Mouse (Mus musculus) olfactory bulb, adult 2 months (tissue): ENCODE results near the gene Kdsr. TPM values are rescaled to one million over a fixed set of nuclear protein-coding genes. Genes with fewer than 3 reads are reported as not detected.

Experiments
- H3K27ac ChIP-seq: fragments of 200-500 bp; 2 replicates; pipeline ENCODE4 v1.5.1; 2012; ENCODE audit warnings: low read depth, low read length; ENCODE audit not compliant: insufficient read depth
- H3K4me1 ChIP-seq: fragments of 200-500 bp; 2 replicates; pipeline ENCODE4 v1.6.1; 2012; ENCODE audit warnings: low read length; ENCODE audit not compliant: control insufficient read depth, insufficient read depth
- H3K4me3 ChIP-seq: fragments of 200-500 bp; 2 replicates; pipeline ENCODE4 v1.5.1; 2012; ENCODE audit warnings: mild to moderate bottlenecking, low read depth, low read length, moderate library complexity; ENCODE audit not compliant: insufficient read depth
- CTCF ChIP-seq: fragments of 200-500 bp; IDR thresholded peaks from 2 replicates; pipeline ENCODE4 v1.5.1; 2012; ENCODE audit warnings: low read depth, mild to moderate bottlenecking, low read length, moderate library complexity; ENCODE audit not compliant: insufficient read depth
- POLR2A ChIP-seq: fragments of 200-500 bp; IDR thresholded peaks from 2 replicates; pipeline ENCODE4 v1.6.1; 2012; ENCODE audit warnings: mild to moderate bottlenecking, low read depth, low read length, moderate library complexity; ENCODE audit not compliant: insufficient read depth
- WGBS: fragments of 180-500 bp; shearing (Covaris S2); methylation state at CpG from one replicate; pipeline ENCODE4 v1.1.7; 2018; 5-methylcytosine and 5-hydroxymethylcytosine counted together
- polyA plus RNA-seq: library from polyadenylated mRNA; stranded (reverse); fragments of >200 nt; gene quantifications from 2 replicates; pipeline ENCODE4 v1.2.4, GENCODE M21; 2012; ENCODE audit warnings: low replicate concordance; ENCODE audit not compliant: missing spikeins, insufficient read depth, insufficient read length

Gene Kdsr
- polyA plus RNA-seq, 1 experiment = not detected

DNA sequence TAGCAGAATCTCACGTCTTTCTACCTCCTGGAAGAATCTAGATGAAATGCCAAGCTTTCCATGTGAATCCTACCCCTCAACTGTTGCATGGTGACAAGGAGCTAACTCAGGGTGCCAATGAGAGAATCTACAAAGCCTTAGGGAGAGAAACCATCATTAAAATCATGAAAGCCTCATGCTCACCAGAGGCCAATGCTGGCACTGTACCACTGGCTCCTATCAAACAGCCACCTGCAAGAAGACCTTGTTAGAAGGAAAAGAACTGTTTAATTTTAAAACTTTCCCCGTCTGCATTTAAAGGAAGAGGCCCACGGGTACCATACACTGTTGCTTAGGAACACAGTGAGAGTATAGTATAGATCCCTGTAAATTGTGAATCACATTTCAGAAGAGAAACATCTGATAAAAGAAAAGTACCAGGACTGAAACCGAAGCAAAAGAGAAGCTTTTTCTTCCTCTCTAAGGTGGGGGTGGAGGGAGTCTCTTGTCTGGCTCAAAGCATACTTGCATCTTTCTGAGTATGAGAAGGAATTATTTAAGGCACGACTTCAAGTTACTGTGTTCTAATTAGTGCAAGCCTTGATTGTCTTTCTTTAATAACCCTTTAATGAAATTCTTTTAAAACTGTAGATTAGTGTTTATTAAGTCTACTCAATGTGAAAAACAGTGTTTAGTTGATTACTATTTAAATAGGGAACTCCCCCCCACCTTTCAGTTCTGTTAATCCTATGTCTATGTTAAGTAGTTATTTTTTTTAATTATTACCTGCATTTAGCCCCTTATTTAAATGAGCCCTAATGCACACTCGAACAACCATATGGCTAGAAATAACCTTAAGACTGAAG is 52.3 kb downstream of the Kdsr start:
- H3K4me3 ChIP-seq = no peak overlapping the region
- no peak overlapping the region for H3K27ac ChIP-seq
- no peak for TF ChIP-seq POLR2A
- WGBS = 46% methylated on average over 6 of the region's 6 CpGs
- H3K4me1 ChIP-seq = peaks cover 6% of the 10 kb centered on the region

DNA sequence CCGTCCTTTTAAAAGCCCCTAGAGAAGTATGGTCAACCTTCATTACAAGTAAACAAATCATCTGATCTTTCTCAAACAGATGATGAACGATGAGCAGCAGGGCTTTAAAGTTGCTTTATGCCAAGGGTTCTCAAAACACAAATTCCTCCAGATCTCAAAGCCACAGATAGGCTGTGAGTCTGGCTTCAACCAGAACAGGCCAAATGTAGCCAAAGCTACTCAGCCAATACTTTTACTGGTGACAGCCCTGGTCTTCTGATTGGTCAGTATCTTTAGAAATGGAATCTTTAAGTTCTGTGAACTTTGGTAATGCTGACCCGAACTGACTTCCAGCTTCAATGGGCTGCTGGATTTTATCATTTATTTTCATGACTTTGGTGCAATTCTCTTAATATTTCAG is 56.3 kb downstream of the Kdsr start:
- Histone ChIP-seq H3K4me1 (peaks cover 4% of the 10 kb centered on the region), H3K4me3 (no peak overlapping the region), H3K27ac (no peak overlapping the region)
- TF ChIP-seq POLR2A = no peak
- 61% methylated on average over 3 of the region's 3 CpGs for WGBS

- 42% methylated on average over 4 of the region's 4 CpGs for WGBS
- Histone ChIP-seq H3K4me1 (0 out of 2 replicates have a peak, but pooled peaks cover 2% of the 10 kb centered on the region), H3K27ac (no peak overlapping the region), H3K4me3 (no peak overlapping the region)
- no peak for TF ChIP-seq POLR2A
- no peak for TF ChIP-seq CTCF
Observed at GRCm38 (mm10) chr1:106702471-106703175, 56.9 kb downstream of the Kdsr start.

- H3K4me3 ChIP-seq = no peak overlapping the region
- 93% methylated on average over 9 of the region's 9 CpGs for WGBS
- no peak overlapping the region for H3K27ac ChIP-seq
- no peak for TF ChIP-seq POLR2A
- no peak for TF ChIP-seq CTCF
- H3K4me1 ChIP-seq = 0 out of 2 replicates have a peak, but pooled peaks cover 2% of the 10 kb centered on the region
Observed at GRCm38 (mm10) chr1:106700520-106701114, 58.9 kb downstream of the Kdsr start.

- TF ChIP-seq CTCF = no peak
- TF ChIP-seq POLR2A = no peak
- no peak overlapping the region for H3K4me3 ChIP-seq
- WGBS = 97% methylated on average over 5 of the region's 5 CpGs
Observed at GRCm38 (mm10) chr1:106696472-106696871, 63.1 kb downstream of the Kdsr start.

DNA sequence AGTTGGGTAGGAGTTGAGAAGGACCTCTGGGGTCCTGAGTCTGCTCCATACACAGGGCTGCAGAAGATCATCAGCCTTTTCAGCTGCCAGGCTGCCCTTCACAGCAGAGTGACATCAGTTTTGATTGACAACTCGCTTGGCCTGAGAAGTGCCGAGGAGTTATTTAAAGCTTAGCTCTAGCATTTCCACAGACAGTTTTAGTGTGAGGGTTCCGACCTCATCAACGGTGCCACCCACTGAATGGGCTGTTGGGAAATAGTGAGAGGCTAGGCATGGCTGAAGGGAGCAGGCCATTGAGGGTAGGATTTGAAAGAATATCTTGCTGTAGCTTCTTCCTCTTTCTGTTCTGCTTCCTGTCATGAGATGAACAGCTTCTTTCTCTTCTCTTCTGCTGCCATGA is 63.9 kb downstream of the Kdsr start:
- H3K4me3 ChIP-seq = no peak overlapping the region
- TF ChIP-seq CTCF (no peak), POLR2A (no peak)
- WGBS = 91% methylated on average over 4 of the region's 4 CpGs
- H3K27ac ChIP-seq = no peak overlapping the region
- H3K4me1 ChIP-seq = no peaks in the 10 kb centered on the region

More at GRCm38 (mm10) chr1:106696472-106696871, 63.1 kb downstream of the Kdsr start:
- H3K27ac ChIP-seq = no peak overlapping the region
- H3K4me1 ChIP-seq = 0 out of 2 replicates have a peak, but pooled peaks cover 2% of the 10 kb centered on the region

GRCm38 (mm10) chr1:106694316-106694715 is 65.2 kb downstream of the Kdsr start:
- Histone ChIP-seq H3K4me1 (no peaks in the 10 kb centered on the region), H3K4me3 (no peak overlapping the region), H3K27ac (no peak overlapping the region)
- WGBS = 87% methylated on average over 6 of the region's 6 CpGs
- TF ChIP-seq POLR2A (no peak), CTCF (no peak)

DNA sequence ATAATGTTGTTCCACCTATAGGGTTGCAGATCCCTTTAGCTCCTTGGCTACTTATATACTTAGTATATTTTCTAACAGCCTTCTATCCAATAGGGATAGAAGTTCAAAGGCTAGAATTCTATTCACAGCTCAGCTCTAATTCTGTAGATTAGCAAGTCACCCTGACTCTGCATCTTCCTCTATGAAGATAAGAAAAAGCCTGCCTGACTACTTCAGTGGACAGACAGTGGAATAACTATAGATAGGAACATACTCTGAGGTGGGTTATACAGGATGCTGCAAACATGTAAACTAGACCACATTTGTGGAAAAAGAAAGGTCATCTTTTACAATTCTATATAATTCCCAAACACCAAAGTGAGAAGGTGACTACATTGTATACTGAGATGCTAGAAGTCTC is 66.9 kb downstream of the Kdsr start:
- no peak overlapping the region for H3K27ac ChIP-seq
- 0 out of 2 replicates have a peak, but pooled peaks cover 5% of the 10 kb centered on the region for H3K4me1 ChIP-seq
- TF ChIP-seq POLR2A (no peak), CTCF (no peak)

GRCm38 (mm10) chr1:106690887-106691286 is 68.6 kb downstream of the Kdsr start:
- 0 out of 2 replicates have a peak, but pooled peaks cover 5% of the 10 kb centered on the region for H3K4me1 ChIP-seq
- H3K27ac ChIP-seq = no peak overlapping the region
- TF ChIP-seq CTCF = no peak
- no peak for TF ChIP-seq POLR2A
- WGBS = 57% methylated on average over 6 of the region's 6 CpGs
- no peak overlapping the region for H3K4me3 ChIP-seq

More for the DNA sequence above, 66.9 kb downstream of the Kdsr start:
- no peak overlapping the region for H3K4me3 ChIP-seq
